10 mouse cellular contexts compared by ENCODE assay signal in the genomic region with DNA sequence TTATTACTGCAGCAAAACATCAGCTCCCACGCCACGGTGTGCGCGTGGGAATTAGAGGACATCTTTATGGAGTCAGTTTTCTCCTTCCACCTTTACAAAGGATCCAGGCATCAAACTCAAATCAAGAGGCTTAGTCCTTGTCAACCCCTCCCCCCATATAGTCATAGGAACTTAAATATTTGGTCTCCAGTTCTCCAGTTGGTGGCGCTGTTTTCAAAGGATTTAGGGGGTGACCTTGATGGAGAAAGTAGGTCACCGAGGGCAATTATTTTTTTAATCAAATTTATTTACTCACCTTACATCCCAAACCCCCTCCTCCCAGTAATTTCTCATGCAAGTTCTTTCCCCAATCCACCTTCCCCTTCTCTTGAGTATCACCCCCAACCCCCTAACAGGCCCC. TPM values are rescaled to one million over a fixed set of nuclear protein-coding genes. Genes with fewer than 3 reads are reported as not detected.
DNase-seq lines count a peak whose midpoint lies in the region; ATAC-seq and TF ChIP-seq lines count a peak whose summit lies in the region.
"Had no signal": no experiment of that assay in that cellular context is flagged by ENCODE, and none has a peak within 500 bp of the region (broad histone marks: within the 10 kb centered on the region; RNA-seq: fewer than 3 reads in every experiment).

No protein-coding gene starts in this region.

- H3K4me2 ChIP-seq in liver, postnatal 0 days (ENCODE audit: low read depth, low read length) = no peak overlapping the region
- H3K4me2 ChIP-seq in forebrain, embryonic 14.5 days (ENCODE audit: low read length) = no peak overlapping the region
- H3K4me2 ChIP-seq: embryonic facial prominence, embryonic 12.5 days; limb, embryonic 12.5 days had no signal

- no peaks in the 10 kb centered on the region for H3K9me3 ChIP-seq in liver, postnatal 0 days (ENCODE audit: low read length)
- no peaks in the 10 kb centered on the region for H3K9me3 ChIP-seq in forebrain, embryonic 14.5 days (replicated peaks; ENCODE audit: control insufficient read depth, low read length)
- H3K9me3 ChIP-seq: embryonic facial prominence, embryonic 12.5 days; limb, embryonic 12.5 days had no signal

- H3K4me1 ChIP-seq in liver, postnatal 0 days (ENCODE audit: insufficient read depth) = no peaks in the 10 kb centered on the region
- no peaks in the 10 kb centered on the region for H3K4me1 ChIP-seq in forebrain, embryonic 14.5 days (ENCODE audit: control insufficient read depth, insufficient read depth, low read length)
- H3K4me1 ChIP-seq: limb, embryonic 12.5 days had no signal

- TF ChIP-seq EP300 in liver, postnatal 0 days (IDR thresholded peaks at IDR 0.05; ENCODE audit: low read depth) = no peak

- H3K27ac ChIP-seq in liver, postnatal 0 days (ENCODE audit: low read depth) = no peak overlapping the region
- H3K27ac ChIP-seq in forebrain, embryonic 14.5 days (ENCODE audit: low read depth, low read length) = no peak overlapping the region
- H3K27ac ChIP-seq: embryonic facial prominence, embryonic 12.5 days; limb, embryonic 12.5 days had no signal

- peak; percentile 24 for DNase-seq in gastrocnemius, adult 18-20 months (ENCODE audit: low spot score)
- no peak for DNase-seq in gastrocnemius, postnatal 14 days
- peak; percentile 17 for DNase-seq in urinary bladder, postnatal 25 days (ENCODE audit: low spot score)
- no peak for DNase-seq in urinary bladder, adult 2 months (ENCODE audit: low spot score)
- DNase-seq in liver, postnatal 0 days = no peak
- no peak for DNase-seq in right cerebral cortex, adult 2 months (ENCODE audit: low spot score in 2 of 2)
- DNase-seq in forebrain, embryonic 14.5 days (ENCODE audit: low spot score) = no peak
- no peak for DNase-seq in MN1 (ENCODE audit: low spot score)

- no peaks in the 10 kb centered on the region for H3K36me3 ChIP-seq in liver, postnatal 0 days (replicated peaks; ENCODE audit: insufficient read depth, low read length)
- H3K36me3 ChIP-seq in forebrain, embryonic 14.5 days (ENCODE audit: control insufficient read depth, insufficient read depth, low read length) = no peaks in the 10 kb centered on the region
- H3K36me3 ChIP-seq: embryonic facial prominence, embryonic 12.5 days; limb, embryonic 12.5 days had no signal

- 67% methylated on average over 6 of the region's 6 CpGs for WGBS in liver, postnatal 0 days (ENCODE audit: insufficient replicate concordance)
- WGBS in forebrain, embryonic 14.5 days = 67% methylated on average over 6 of the region's 6 CpGs

- H3K27me3 ChIP-seq in liver, postnatal 0 days (ENCODE audit: insufficient read depth, low read length) = no peaks in the 10 kb centered on the region
- no peaks in the 10 kb centered on the region for H3K27me3 ChIP-seq in forebrain, embryonic 14.5 days (replicated peaks; ENCODE audit: control insufficient read depth, insufficient read depth, low read length)
- H3K27me3 ChIP-seq: embryonic facial prominence, embryonic 12.5 days; limb, embryonic 12.5 days had no signal

- intact Hi-C loops in gastrocnemius, postnatal 14 days (cut with DNase I; ENCODE audit: low total_unique reads) = no loop called here

- H3K9ac ChIP-seq in liver, postnatal 0 days (replicated peaks) = no peak overlapping the region
- H3K9ac ChIP-seq in forebrain, embryonic 14.5 days (ENCODE audit: low read length) = no peak overlapping the region
- H3K9ac ChIP-seq: embryonic facial prominence, embryonic 12.5 days; limb, embryonic 12.5 days had no signal

- no peak overlapping the region for H3K4me3 ChIP-seq in liver, postnatal 0 days (ENCODE audit: low read depth, low read length)
- no peak overlapping the region for H3K4me3 ChIP-seq in forebrain, embryonic 14.5 days (ENCODE audit: low read depth, low read length)
- H3K4me3 ChIP-seq: embryonic facial prominence, embryonic 12.5 days; limb, embryonic 12.5 days had no signal

- TF ChIP-seq CTCF in liver, postnatal 0 days (IDR thresholded peaks at IDR 0.05; ENCODE audit: low read depth) = peak; percentile 56

- no peak for ATAC-seq in liver, postnatal 0 days
- no peak for ATAC-seq in forebrain, embryonic 14.5 days

RNA-seq across cellular contexts. Expression of a gene that starts 52.9 kb away (rescaled TPM):
- 10 to 100 TPM; 40.0 to 50.8 TPM for total RNA-seq in gastrocnemius, adult 18-20 months (2021)
- 10 to 100 TPM; 56.2 to 63.8 TPM for total RNA-seq in gastrocnemius, postnatal 14 days (2021)
- 105 and 131 TPM in 2 replicates for polyA plus RNA-seq in urinary bladder, adult 2 months (2012; rRNA removed)
- 116 and 129 TPM in 2 replicates for polyA plus RNA-seq in liver, postnatal 0 days (2015; fragmentation: Nextera tagmentation; extraction: Ambion mirVana)
- polyA plus RNA-seq in forebrain, embryonic 14.5 days (2014; fragmentation: Nextera tagmentation; extraction: Ambion mirVana) = 231 and 247 TPM in 2 replicates

Comparison
In these comparisons a context has a peak if more than half of its experiments do, and no peak if none do; other contexts are left out.
1. DNase-seq: peak in gastrocnemius, adult 18-20 months (single experiment) and urinary bladder, postnatal 25 days (single experiment); none in gastrocnemius, postnatal 14 days (single experiment), urinary bladder, adult 2 months (single experiment), liver, postnatal 0 days (single experiment), right cerebral cortex, adult 2 months (0 of 2), forebrain, embryonic 14.5 days (single experiment) and MN1 (single experiment).